Mouse (Mus musculus) ES-E14 (cell line): ENCODE data around the gene Bcorl1.

Experiments
- CHD2 ChIP-seq: IDR thresholded peaks from 2 replicates; pipeline ENCODE4 v1.6.1; 2014; ENCODE audit warnings: mild to moderate bottlenecking, low read depth, low read length, inconsistent platforms
- HCFC1 ChIP-seq: IDR thresholded peaks from 2 replicates; pipeline ENCODE4 v1.6.1; 2012; ENCODE audit warnings: low read length, inconsistent platforms, borderline replicate concordance; ENCODE audit not compliant: insufficient read depth

GRCm38 (mm10) chrX:48433527-48433899 lies 92.4 kb downstream of the Bcorl1 start:
- TF ChIP-seq CHD2: no peak
- TF ChIP-seq HCFC1: no peak
